Mouse (Mus musculus) monocyte, adult 5-6 weeks (primary cell): ENCODE measurements around the gene Prss36. TPM values are rescaled to one million over a fixed set of nuclear protein-coding genes. Genes with fewer than 3 reads are reported as not detected.

Experiments
- ATAC-seq: fragments of 153-309, 156-312 bp; replicated peaks from 2 replicates; pipeline ENCODE4 v1.8.0; 2017; ENCODE audit warnings: mild to moderate bottlenecking; ENCODE audit not compliant: low TSS enrichment, insufficient number of reproducible peaks, severe bottlenecking, poor library complexity, low FRiP score
- total RNA-seq: library from RNA; stranded (forward); fragments of 200-1000, 200-491, 200-594 nt; gene quantifications from 3 replicates; pipeline ENCODE4 v1.2.3, GENCODE M21; 2017

Prss36 gene
- total RNA-seq, 1 experiment from 2014 or later, result not detected

GRCm38 (mm10) chr7:127936216-127936884 is 10.2 kb downstream of the Prss36 start:
- ATAC-seq, result no peak

GRCm38 (mm10) chr7:127935748-127936159 is 10.8 kb downstream of the Prss36 start:
- ATAC-seq, result 0 out of 2 replicates have a peak, but pooled peaks have one; percentile 8

- peak; percentile 98 for ATAC-seq
These were observed 11.3 kb downstream of the Prss36 start for GRCm38 (mm10) chr7:127935028-127935722.

GRCm38 (mm10) chr7:127934075-127934474 is 12.4 kb downstream of the Prss36 start:
- ATAC-seq, result no peak

- no peak for ATAC-seq
These were observed 14.1 kb downstream of the Prss36 start for GRCm38 (mm10) chr7:127932273-127933031.

GRCm38 (mm10) chr7:127931351-127932135 is 15.0 kb downstream of the Prss36 start:
- no peak for ATAC-seq

- ATAC-seq, result no peak
These were observed 15.9 kb downstream of the Prss36 start for GRCm38 (mm10) chr7:127930636-127931035.

- no peak for ATAC-seq
These were observed 16.6 kb downstream of the Prss36 start, which contains the start of gene Prss8 for GRCm38 (mm10) chr7:127929923-127930322. Prss8 (minus strand) TSS chr7:127930104.

- no peak for ATAC-seq
These were observed 17.9 kb downstream of the Prss36 start for GRCm38 (mm10) chr7:127928596-127928995.

- no peak for ATAC-seq
These were observed 18.8 kb downstream of the Prss36 start for GRCm38 (mm10) chr7:127927726-127928125.

GRCm38 (mm10) chr7:127926846-127927245 is 19.7 kb downstream of the Prss36 start:
- ATAC-seq, result no peak

- no peak for ATAC-seq
These were observed 20.5 kb downstream of the Prss36 start for GRCm38 (mm10) chr7:127926066-127926465.

- ATAC-seq, result no peak
These were observed 21.3 kb downstream of the Prss36 start for GRCm38 (mm10) chr7:127925252-127925651.

- no peak for ATAC-seq
These were observed 22.8 kb downstream of the Prss36 start for GRCm38 (mm10) chr7:127923714-127924113.

GRCm38 (mm10) chr7:127922451-127923275 is 23.9 kb downstream of the Prss36 start:
- ATAC-seq, result peak; percentile 77

GRCm38 (mm10) chr7:127921516-127921915 is 25.0 kb downstream of the Prss36 start:
- ATAC-seq, result no peak

GRCm38 (mm10) chr7:127919290-127919689 is 27.2 kb downstream of the Prss36 start:
- no peak for ATAC-seq

GRCm38 (mm10) chr7:127918203-127918602 is 28.3 kb downstream of the Prss36 start:
- no peak for ATAC-seq
